Mouse (Mus musculus) midbrain, embryonic 15.5 days (tissue): ENCODE data around the gene Pde10a. TPM values are rescaled to one million over a fixed set of nuclear protein-coding genes. Genes with fewer than 3 reads are reported as not detected.
A peak's percentile ranks its signal among the peaks of the same experiment; 100 is the strongest.

Experiments
- ATAC-seq: fragments of 200-750 bp; cut with Nextera tagmentation; replicated peaks from 2 replicates; pipeline ENCODE4 v1.8.0; 2017; ENCODE audit warnings: moderate TSS enrichment
- H3K27ac ChIP-seq: fragments of 300-500 bp; sonication (generic); 2 replicates; pipeline ENCODE4 v1.5.1; 2015; ENCODE audit warnings: mild to moderate bottlenecking, inconsistent platforms
- H3K27me3 ChIP-seq: fragments of 300-500 bp; sonication (generic); replicated peaks from 2 replicates; pipeline ENCODE4 v1.6.1; 2015; ENCODE audit warnings: inconsistent platforms
- H3K36me3 ChIP-seq: fragments of 300-500 bp; sonication (generic); replicated peaks from 2 replicates; pipeline ENCODE4 v1.6.1; 2015; ENCODE audit warnings: inconsistent platforms
- H3K4me1 ChIP-seq: fragments of 300-500 bp; sonication (generic); 2 replicates; pipeline ENCODE4 v1.6.1; 2015; ENCODE audit warnings: inconsistent platforms
- H3K4me2 ChIP-seq: fragments of 300-500 bp; sonication (generic); 2 replicates; pipeline ENCODE4 v1.6.1; 2015; ENCODE audit warnings: inconsistent platforms, mild to moderate bottlenecking, moderate library complexity
- H3K4me3 ChIP-seq: fragments of 300-500 bp; sonication (generic); 2 replicates; pipeline ENCODE4 v1.5.1; 2015; ENCODE audit warnings: mild to moderate bottlenecking, inconsistent platforms
- H3K9ac ChIP-seq: fragments of 300-500 bp; sonication (generic); 2 replicates; pipeline ENCODE4 v1.6.1; 2015; ENCODE audit warnings: mild to moderate bottlenecking, inconsistent platforms
- H3K9me3 ChIP-seq: fragments of 300-500 bp; sonication (generic); 2 replicates; pipeline ENCODE4 v1.6.1; 2016; ENCODE audit warnings: inconsistent platforms
- WGBS: fragments of 180-500 bp; shearing (Covaris S2); methylation state at CpG from one replicate; pipeline ENCODE4 v1.1.7; 2015; ENCODE audit warnings: mixed read lengths; 5-methylcytosine and 5-hydroxymethylcytosine counted together
- polyA plus RNA-seq: library from polyadenylated mRNA; unstranded; fragments of >200 nt; fragmentation: Nextera tagmentation; extraction: Ambion mirVana; gene quantifications from 2 replicates; pipeline ENCODE4 v1.2.1, GENCODE M21; 2015

Gene Pde10a
- 14.9 and 17.3 TPM in 2 replicates for polyA plus RNA-seq

- Histone ChIP-seq H3K36me3 (no peaks in the 10 kb centered on the region), H3K9ac (peak within 1 kb of the TSS; percentile 64), H3K27ac (peak within 1 kb of the TSS; percentile 63), H3K4me1 (peaks cover 32% of the 10 kb centered on the region), H3K4me3 (peak within 1 kb of the TSS; percentile 52), H3K27me3 (peaks cover 10% of the 10 kb centered on the region; the same call in 1 of the 2 replicates), H3K4me2 (peak within 1 kb of the TSS; percentile 90), H3K9me3 (no peaks in the 10 kb centered on the region)
- WGBS, result under 1% methylated on average over 22 of the region's 22 CpGs
- peak; percentile 53; the same call in 1 of the 2 replicates for ATAC-seq
Measured at GRCm38 (mm10) chr17:8525225-8525721, at the start of gene Pde10a. Gene Pde10a (plus strand): TSS chr17:8525372.

DNA sequence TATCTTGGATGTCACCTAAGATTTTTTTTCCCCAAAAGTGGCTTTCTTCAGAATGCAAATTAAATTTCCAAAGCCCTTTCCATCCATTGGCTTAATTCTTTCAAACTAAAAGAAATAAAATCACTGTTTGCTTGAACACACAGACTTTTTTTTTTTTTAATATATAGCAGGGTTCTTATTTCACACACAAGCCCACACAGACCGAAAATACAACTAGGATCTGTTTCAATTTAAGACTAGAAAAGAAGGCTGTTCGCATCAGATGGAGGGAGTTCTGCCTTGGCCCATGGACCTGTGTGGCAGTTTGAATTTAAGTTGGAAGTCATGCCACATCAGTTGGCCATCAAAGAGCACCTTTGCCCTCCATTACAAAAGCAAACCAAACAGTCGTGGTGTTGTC lies 46.6 kb upstream of the Pde10a start:
- Histone ChIP-seq H3K4me1 (no peaks in the 10 kb centered on the region), H3K9ac (no peak overlapping the region), H3K9me3 (no peaks in the 10 kb centered on the region), H3K4me2 (no peak overlapping the region), H3K27ac (no peak overlapping the region), H3K36me3 (no peaks in the 10 kb centered on the region), H3K4me3 (no peak overlapping the region), H3K27me3 (no peaks in the 10 kb centered on the region)
- 78% methylated on average over 3 of the region's 3 CpGs for WGBS
- ATAC-seq, result no peak

DNA sequence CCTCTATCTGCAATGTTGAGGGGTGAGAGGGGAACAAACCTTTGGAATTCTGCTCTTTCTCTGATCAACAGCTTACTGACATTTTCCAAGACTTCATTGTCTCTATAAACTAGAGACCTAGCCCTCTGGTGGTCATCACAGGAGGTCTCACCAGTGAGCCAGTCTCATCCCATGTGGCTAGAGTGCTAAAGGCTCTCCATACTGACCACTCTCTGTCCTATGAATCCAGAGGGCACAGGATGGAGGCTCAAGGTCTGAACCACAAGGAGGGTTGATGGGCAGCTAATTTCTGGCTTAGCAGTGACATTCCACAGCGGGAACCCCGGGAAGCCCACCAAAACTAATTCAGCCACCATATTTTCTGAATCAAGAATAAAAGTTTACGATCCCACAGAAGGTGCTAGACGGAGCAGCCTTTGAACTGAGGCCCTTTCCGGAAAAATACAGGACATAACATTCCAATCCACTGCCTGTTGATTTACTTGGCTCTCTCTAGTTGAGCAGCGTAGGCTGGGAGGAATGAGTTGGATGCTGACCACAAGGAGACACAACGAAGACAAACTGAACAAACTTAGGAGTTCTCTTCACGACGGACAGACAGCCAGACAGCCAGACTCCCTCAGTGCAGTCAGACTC lies 45.6 kb upstream of the Pde10a start:
- no peaks in the 10 kb centered on the region for H3K4me1 ChIP-seq
- 91% methylated on average over 9 of the region's 9 CpGs for WGBS
- H3K4me2 ChIP-seq, result no peak overlapping the region
- H3K27me3 ChIP-seq, result no peaks in the 10 kb centered on the region
- ATAC-seq, result no peak
- no peak overlapping the region for H3K4me3 ChIP-seq
- no peak overlapping the region for H3K27ac ChIP-seq
- H3K9ac ChIP-seq, result no peak overlapping the region
- H3K36me3 ChIP-seq, result no peaks in the 10 kb centered on the region
- H3K9me3 ChIP-seq, result no peaks in the 10 kb centered on the region

DNA sequence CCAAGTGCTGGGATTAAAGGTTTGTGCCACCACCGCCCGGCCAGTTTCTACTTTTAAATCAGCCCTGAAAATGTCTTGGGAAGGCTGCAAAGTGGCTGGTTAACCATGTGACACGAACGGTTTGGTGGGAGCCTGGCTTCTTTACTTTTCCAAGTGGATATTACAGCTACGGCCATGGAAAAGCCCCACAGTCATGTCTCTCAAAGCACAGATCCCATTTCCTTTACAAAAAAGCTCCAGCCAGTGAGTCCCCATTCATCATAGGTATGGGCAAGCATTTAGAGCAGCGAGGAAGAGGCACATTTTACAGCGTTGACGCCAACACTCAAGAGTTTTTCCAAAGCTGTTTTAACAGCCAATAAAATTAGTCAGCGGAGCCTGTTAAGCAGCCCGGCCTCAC lies 43.4 kb upstream of the Pde10a start:
- Histone ChIP-seq H3K27me3 (no peaks in the 10 kb centered on the region), H3K9ac (no peak overlapping the region), H3K36me3 (no peaks in the 10 kb centered on the region), H3K9me3 (no peaks in the 10 kb centered on the region), H3K4me3 (no peak overlapping the region), H3K27ac (no peak overlapping the region), H3K4me2 (no peak overlapping the region), H3K4me1 (no peaks in the 10 kb centered on the region)
- ATAC-seq, result no peak
- 87% methylated on average over 10 of the region's 10 CpGs for WGBS

DNA sequence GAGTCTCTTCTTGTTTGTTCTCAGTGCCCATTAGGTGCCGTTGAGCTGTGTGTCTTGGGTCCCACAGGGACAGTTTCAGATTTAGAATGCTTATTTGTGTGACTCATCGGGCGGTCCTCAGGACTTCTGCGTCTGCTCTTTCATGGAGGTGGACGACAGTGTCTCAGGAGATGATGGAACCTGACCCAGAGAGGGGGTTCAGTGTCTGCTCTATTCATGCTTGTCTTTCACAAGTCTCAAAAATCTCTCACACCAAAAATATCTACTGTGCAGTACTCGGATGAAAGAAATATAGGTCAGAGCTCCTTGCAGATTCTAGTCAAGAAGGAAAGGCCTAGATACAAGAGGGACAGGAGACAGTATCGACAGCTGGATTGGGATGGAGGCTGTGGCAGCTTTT lies 42.3 kb upstream of the Pde10a start:
- Histone ChIP-seq H3K9me3 (no peaks in the 10 kb centered on the region), H3K36me3 (no peaks in the 10 kb centered on the region), H3K27ac (no peak overlapping the region), H3K9ac (no peak overlapping the region), H3K27me3 (no peaks in the 10 kb centered on the region), H3K4me1 (no peaks in the 10 kb centered on the region), H3K4me2 (no peak overlapping the region), H3K4me3 (no peak overlapping the region)
- no peak for ATAC-seq
- 84% methylated on average over 7 of the region's 7 CpGs for WGBS

GRCm38 (mm10) chr17:8484246-8484645 lies 40.9 kb upstream of the Pde10a start:
- Histone ChIP-seq H3K4me1 (no peaks in the 10 kb centered on the region), H3K27me3 (no peaks in the 10 kb centered on the region), H3K27ac (no peak overlapping the region), H3K4me3 (no peak overlapping the region), H3K36me3 (no peaks in the 10 kb centered on the region), H3K9me3 (no peaks in the 10 kb centered on the region), H3K9ac (no peak overlapping the region), H3K4me2 (no peak overlapping the region)
- ATAC-seq, result no peak
- WGBS, result 70% methylated on average over 3 of the region's 3 CpGs

- Histone ChIP-seq H3K27me3 (no peaks in the 10 kb centered on the region), H3K27ac (no peak overlapping the region), H3K9me3 (no peaks in the 10 kb centered on the region), H3K4me3 (no peak overlapping the region), H3K9ac (no peak overlapping the region), H3K4me1 (no peaks in the 10 kb centered on the region), H3K4me2 (no peak overlapping the region), H3K36me3 (no peaks in the 10 kb centered on the region)
- ATAC-seq, result no peak
Measured at GRCm38 (mm10) chr17:8485146-8485545, 40.0 kb upstream of the Pde10a start.

DNA sequence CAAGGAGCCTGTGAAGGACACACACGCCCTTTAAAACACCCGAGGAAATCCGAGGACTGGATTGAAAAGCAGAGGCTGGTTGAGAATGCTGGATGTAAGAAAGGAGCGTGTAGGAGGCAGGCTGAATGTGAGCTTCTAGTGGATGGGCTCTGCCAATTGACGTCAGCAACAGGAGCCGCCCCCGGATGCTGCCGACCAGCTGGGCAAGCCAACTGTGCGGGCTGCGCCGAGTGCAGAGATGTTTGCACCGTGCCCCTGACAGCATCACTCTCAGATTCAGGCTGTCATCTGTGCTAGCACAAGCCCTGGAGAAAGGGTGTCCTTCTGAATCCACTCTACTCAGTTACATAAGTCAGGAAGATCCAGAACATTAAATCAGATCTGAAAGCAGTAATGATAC lies 37.3 kb upstream of the Pde10a start:
- H3K9ac ChIP-seq, result no peak overlapping the region
- 59% methylated on average over 12 of the region's 12 CpGs for WGBS
- H3K4me2 ChIP-seq, result no peak overlapping the region
- no peaks in the 10 kb centered on the region for H3K9me3 ChIP-seq
- ATAC-seq, result no peak
- no peak overlapping the region for H3K4me3 ChIP-seq
- H3K36me3 ChIP-seq, result no peaks in the 10 kb centered on the region
- H3K27me3 ChIP-seq, result no peaks in the 10 kb centered on the region
- H3K27ac ChIP-seq, result no peak overlapping the region
- H3K4me1 ChIP-seq, result no peaks in the 10 kb centered on the region

DNA sequence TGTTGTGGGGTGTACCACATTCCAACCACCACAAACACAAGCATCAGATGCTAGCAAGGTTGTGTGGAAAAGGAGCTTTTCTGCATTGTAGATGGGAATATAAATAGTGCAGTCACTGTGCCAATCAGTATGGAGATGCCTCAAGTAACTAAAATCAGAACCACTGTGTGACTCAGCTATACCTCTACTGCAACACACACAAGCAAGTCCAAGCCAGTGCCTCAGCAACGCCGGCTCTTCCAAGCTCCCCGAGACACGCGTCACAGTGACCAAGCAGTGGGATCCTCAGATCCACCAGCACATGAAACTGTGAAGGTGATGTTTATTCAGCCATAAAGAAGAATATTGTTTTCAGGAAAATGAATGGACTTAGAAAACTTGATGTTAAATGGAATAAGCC lies 34.2 kb upstream of the Pde10a start:
- no peak overlapping the region for H3K4me3 ChIP-seq
- H3K9me3 ChIP-seq, result no peaks in the 10 kb centered on the region
- no peak overlapping the region for H3K27ac ChIP-seq
- 84% methylated on average over 5 of the region's 5 CpGs for WGBS
- ATAC-seq, result no peak
- no peaks in the 10 kb centered on the region for H3K27me3 ChIP-seq
- no peaks in the 10 kb centered on the region for H3K4me1 ChIP-seq
- no peak overlapping the region for H3K9ac ChIP-seq
- no peak overlapping the region for H3K4me2 ChIP-seq
- no peaks in the 10 kb centered on the region for H3K36me3 ChIP-seq

DNA sequence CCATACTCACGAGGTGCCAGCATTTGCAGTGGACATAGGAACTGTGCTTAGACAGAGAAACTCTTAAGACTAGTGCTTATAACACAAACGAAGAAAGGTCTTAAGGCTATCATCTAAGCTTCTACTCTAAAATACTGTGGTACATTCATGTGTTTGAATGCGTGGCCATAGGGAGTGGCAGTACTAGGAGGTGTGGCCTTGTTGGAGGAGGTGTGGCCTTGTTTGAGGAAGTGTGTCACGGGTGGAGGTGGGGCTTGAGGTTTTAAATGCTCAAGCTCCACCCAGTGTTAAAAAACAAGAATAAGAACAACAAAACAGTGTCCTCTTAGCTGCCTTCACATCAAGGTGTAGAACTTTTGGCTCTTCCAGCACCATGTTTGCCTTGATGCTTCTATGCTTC lies 31.7 kb upstream of the Pde10a start:
- no peaks in the 10 kb centered on the region for H3K27me3 ChIP-seq
- no peaks in the 10 kb centered on the region for H3K9me3 ChIP-seq
- no peak overlapping the region for H3K4me2 ChIP-seq
- no peaks in the 10 kb centered on the region for H3K4me1 ChIP-seq
- H3K36me3 ChIP-seq, result no peaks in the 10 kb centered on the region
- 85% methylated on average over 4 of the region's 4 CpGs for WGBS
- no peak overlapping the region for H3K4me3 ChIP-seq
- ATAC-seq, result no peak
- H3K27ac ChIP-seq, result no peak overlapping the region
- H3K9ac ChIP-seq, result no peak overlapping the region

- Histone ChIP-seq H3K27me3 (no peaks in the 10 kb centered on the region), H3K36me3 (no peaks in the 10 kb centered on the region), H3K9me3 (no peaks in the 10 kb centered on the region), H3K27ac (no peak overlapping the region), H3K4me1 (no peaks in the 10 kb centered on the region), H3K4me2 (no peak overlapping the region), H3K9ac (no peak overlapping the region), H3K4me3 (no peak overlapping the region)
- 70% methylated on average over 1 of the region's 1 CpGs for whole genome bisulfite sequencing
- no peak for ATAC-seq
Measured at GRCm38 (mm10) chr17:8498151-8498550, 27.0 kb upstream of the Pde10a start.

DNA sequence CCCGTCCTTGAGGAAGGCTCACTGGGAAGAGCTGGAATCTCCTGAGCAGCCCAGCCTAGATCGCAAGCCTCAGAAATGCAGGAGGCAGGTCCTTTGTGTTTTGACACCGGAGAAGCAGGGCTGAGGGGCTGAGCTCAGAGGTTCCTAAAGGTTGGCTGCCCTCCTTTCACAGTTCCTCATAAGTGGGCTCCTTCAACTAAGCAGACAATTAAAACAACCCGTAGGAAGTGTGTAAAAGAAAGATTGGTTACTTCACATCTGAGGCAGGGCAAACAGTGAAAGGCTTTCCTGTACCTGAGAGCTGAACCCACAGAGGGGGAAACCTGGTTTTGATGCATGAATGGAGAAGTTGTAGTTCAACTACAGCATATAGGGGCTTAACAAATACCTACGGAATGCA lies 26.5 kb upstream of the Pde10a start:
- Histone ChIP-seq H3K27me3 (no peaks in the 10 kb centered on the region), H3K9me3 (no peaks in the 10 kb centered on the region), H3K4me3 (no peak overlapping the region), H3K4me2 (no peak overlapping the region), H3K9ac (no peak overlapping the region), H3K4me1 (no peaks in the 10 kb centered on the region), H3K36me3 (no peaks in the 10 kb centered on the region), H3K27ac (no peak overlapping the region)
- ATAC-seq, result no peak
- WGBS, result 56% methylated on average over 5 of the region's 5 CpGs

DNA sequence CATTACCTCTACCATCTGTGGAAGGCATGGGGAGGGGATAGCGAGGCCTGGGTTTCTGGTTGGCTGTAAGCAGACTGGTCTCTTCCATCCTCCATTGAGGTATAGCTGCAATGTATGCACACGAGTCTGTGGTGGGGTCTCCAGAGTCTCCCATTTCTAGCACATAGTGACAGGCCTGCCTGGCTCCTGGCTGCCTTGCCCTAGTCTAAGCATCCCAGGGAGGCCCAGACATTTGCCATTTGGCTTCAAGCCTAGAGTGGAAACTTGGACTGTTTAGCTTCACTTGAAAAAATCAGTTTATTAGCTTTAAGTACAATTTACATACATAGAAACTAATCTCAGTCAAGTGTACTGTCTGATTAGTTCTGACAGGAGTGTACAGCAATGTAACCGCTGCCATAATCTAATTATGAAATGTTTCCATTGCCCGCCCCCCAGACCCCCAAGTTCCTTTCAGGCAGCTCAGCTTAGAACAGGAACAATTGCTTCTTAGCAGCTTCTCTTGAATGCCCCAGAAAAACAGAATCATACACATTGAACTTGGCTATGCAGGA lies 25.5 kb upstream of the Pde10a start:
- Histone ChIP-seq H3K4me3 (no peak overlapping the region), H3K4me2 (no peak overlapping the region), H3K27me3 (no peaks in the 10 kb centered on the region), H3K9me3 (no peaks in the 10 kb centered on the region), H3K36me3 (no peaks in the 10 kb centered on the region), H3K9ac (no peak overlapping the region), H3K4me1 (no peaks in the 10 kb centered on the region), H3K27ac (no peak overlapping the region)
- WGBS, result 74% methylated on average over 4 of the region's 4 CpGs
- no peak for ATAC-seq
